Mouse (Mus musculus): ENCODE data around the gene Zc3h7b. TPM values are rescaled to one million over a fixed set of nuclear protein-coding genes. Genes with fewer than 3 reads are reported as not detected.
A peak's percentile ranks its signal among the peaks of the same experiment; 100 is the strongest.

Zc3h7b gene
- total and polyA plus RNA-seq, 3 experiments = 30.9 to 74.9 (median 65.5) TPM

DNA sequence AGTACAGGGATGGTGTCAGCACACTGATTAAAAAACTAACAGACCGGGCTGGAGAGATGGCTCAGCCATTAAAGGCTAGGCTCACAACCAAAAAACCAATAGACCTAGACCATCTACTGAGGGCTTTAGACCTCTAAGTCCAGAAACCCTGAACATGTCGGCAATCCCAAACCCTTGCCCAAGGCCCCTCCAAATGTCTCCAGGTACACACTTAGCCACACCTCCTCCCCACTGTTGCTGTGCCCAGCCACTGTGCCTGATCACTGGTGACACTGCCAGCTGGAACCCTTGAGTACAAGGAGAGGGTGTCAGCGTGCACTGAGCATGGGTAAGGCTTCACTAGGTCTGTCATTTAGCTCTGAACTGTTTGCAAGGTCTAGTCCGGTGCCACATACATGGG is 53.6 kb downstream of the Zc3h7b start:
- DNase-seq = no peak
- Histone ChIP-seq H3K36me3 (ENCODE audit: control insufficient read depth, insufficient read depth, low read length) (no peaks in the 10 kb centered on the region), H3K27me3 (ENCODE audit: control insufficient read depth, insufficient read depth, low read length) (no peaks in the 10 kb centered on the region), H3K79me2 (replicated peaks; ENCODE audit: control insufficient read depth, insufficient read depth, low read length) (no peaks in the 10 kb centered on the region), H3K4me1 (ENCODE audit: control insufficient read depth, insufficient read depth, low read length) (peaks cover 3% of the 10 kb centered on the region), H3K9ac (ENCODE audit: low read depth, low read length) (no peak overlapping the region), H3K27ac (no peak overlapping the region), H3K4me3 (no peak overlapping the region)
- 67% methylated on average over 4 of the region's 4 CpGs for WGBS
- intact Hi-C loops (cut with DNase I) = no loop called here
- no peak for TF ChIP-seq POLR2A (IDR thresholded peaks at IDR 0.05; ENCODE audit: insufficient read depth, low read depth, low read length)
- TF ChIP-seq CTCF (IDR thresholded peaks at IDR 0.05) = no peak
- 0 out of 2 replicates have a peak, but pooled peaks have one; percentile 24 for TF ChIP-seq EP300 (IDR thresholded peaks at IDR 0.05; ENCODE audit: insufficient read depth, low read depth, low read length)

- intact Hi-C loops (cut with DNase I) = no loop called here
- WGBS = 68% methylated on average over 3 of the region's 3 CpGs
Observed at GRCm38 (mm10) chr15:81800391-81800790, 55.5 kb downstream of the Zc3h7b start.

GRCm38 (mm10) chr15:81802001-81802890 is 57.4 kb downstream of the Zc3h7b start, which contains the start of gene Tef:
Gene Tef, plus strand, starts transcription at chr15:81802421.
- Histone ChIP-seq H3K4me1 (ENCODE audit: control insufficient read depth, insufficient read depth, low read length) (peaks cover 20% of the 10 kb centered on the region), H3K4me3 (peak within 1 kb of the TSS; percentile 59), H3K27ac (peak within 1 kb of the TSS; percentile 86), H3K9ac (ENCODE audit: low read depth, low read length) (peak within 1 kb of the TSS; percentile 81), H3K79me2 (replicated peaks; ENCODE audit: control insufficient read depth, insufficient read depth, low read length) (no peaks in the 10 kb centered on the region), H3K27me3 (ENCODE audit: control insufficient read depth, insufficient read depth, low read length) (no peaks in the 10 kb centered on the region), H3K36me3 (ENCODE audit: control insufficient read depth, insufficient read depth, low read length) (peaks cover 18% of the 10 kb centered on the region)
- DNase-seq = peak; percentile 100
- 10% methylated on average over 19 of the region's 19 CpGs for WGBS
- intact Hi-C loops (cut with DNase I) = no loop called here
- TF ChIP-seq CTCF (IDR thresholded peaks at IDR 0.05) (peak; percentile 60), POLR2A (IDR thresholded peaks at IDR 0.05; ENCODE audit: insufficient read depth, low read depth, low read length) (peak; percentile 95), EP300 (IDR thresholded peaks at IDR 0.05; ENCODE audit: insufficient read depth, low read depth, low read length) (peak; percentile 96)

More at GRCm38 (mm10) chr15:81800391-81800790, 55.5 kb downstream of the Zc3h7b start:
- H3K4me1 ChIP-seq (ENCODE audit: control insufficient read depth, insufficient read depth, low read length) = peaks cover 12% of the 10 kb centered on the region
- H3K27ac ChIP-seq = no peak overlapping the region
- peaks cover 8% of the 10 kb centered on the region for H3K36me3 ChIP-seq (ENCODE audit: control insufficient read depth, insufficient read depth, low read length)
- no peak for DNase-seq
- no peak overlapping the region for H3K4me3 ChIP-seq
- H3K79me2 ChIP-seq (replicated peaks; ENCODE audit: control insufficient read depth, insufficient read depth, low read length) = no peaks in the 10 kb centered on the region
- no peaks in the 10 kb centered on the region for H3K27me3 ChIP-seq (ENCODE audit: control insufficient read depth, insufficient read depth, low read length)
- H3K9ac ChIP-seq (ENCODE audit: low read depth, low read length) = no peak overlapping the region
- no peak for TF ChIP-seq EP300 (IDR thresholded peaks at IDR 0.05; ENCODE audit: insufficient read depth, low read depth, low read length)
- TF ChIP-seq POLR2A (IDR thresholded peaks at IDR 0.05; ENCODE audit: insufficient read depth, low read depth, low read length) = no peak
- TF ChIP-seq CTCF (IDR thresholded peaks at IDR 0.05) = no peak

- H3K9ac ChIP-seq (ENCODE audit: low read depth, low read length) = peak overlapping the region; percentile 81
- H3K4me1 ChIP-seq (ENCODE audit: control insufficient read depth, insufficient read depth, low read length) = peaks cover 24% of the 10 kb centered on the region
- H3K36me3 ChIP-seq (ENCODE audit: control insufficient read depth, insufficient read depth, low read length) = peaks cover 18% of the 10 kb centered on the region
- peak overlapping the region; percentile 59 for H3K4me3 ChIP-seq
- intact Hi-C loops (cut with DNase I) = no loop called here
- WGBS = 13% methylated on average over 8 of the region's 8 CpGs
- H3K27ac ChIP-seq = peak overlapping the region; percentile 86
- H3K79me2 ChIP-seq (replicated peaks; ENCODE audit: control insufficient read depth, insufficient read depth, low read length) = no peaks in the 10 kb centered on the region
- no peaks in the 10 kb centered on the region for H3K27me3 ChIP-seq (ENCODE audit: control insufficient read depth, insufficient read depth, low read length)
- DNase-seq = no peak
- TF ChIP-seq POLR2A (IDR thresholded peaks at IDR 0.05; ENCODE audit: insufficient read depth, low read depth, low read length) (no peak), CTCF (IDR thresholded peaks at IDR 0.05) (no peak), EP300 (IDR thresholded peaks at IDR 0.05; ENCODE audit: insufficient read depth, low read depth, low read length) (peak; percentile 77; the same call in 1 of the 2 replicates)
Observed at GRCm38 (mm10) chr15:81802941-81803351, 58.1 kb downstream of the Zc3h7b start.

- Histone ChIP-seq H3K27ac (peak overlapping the region; percentile 86), H3K36me3 (ENCODE audit: control insufficient read depth, insufficient read depth, low read length) (peaks cover 18% of the 10 kb centered on the region), H3K27me3 (ENCODE audit: control insufficient read depth, insufficient read depth, low read length) (no peaks in the 10 kb centered on the region), H3K9ac (ENCODE audit: low read depth, low read length) (peak overlapping the region; percentile 81), H3K79me2 (replicated peaks; ENCODE audit: control insufficient read depth, insufficient read depth, low read length) (no peaks in the 10 kb centered on the region), H3K4me3 (peak overlapping the region; percentile 59), H3K4me1 (ENCODE audit: control insufficient read depth, insufficient read depth, low read length) (peaks cover 24% of the 10 kb centered on the region)
- 56% methylated on average over 4 of the region's 4 CpGs for WGBS
- TF ChIP-seq CTCF (IDR thresholded peaks at IDR 0.05) (no peak), EP300 (IDR thresholded peaks at IDR 0.05; ENCODE audit: insufficient read depth, low read depth, low read length) (no peak), POLR2A (IDR thresholded peaks at IDR 0.05; ENCODE audit: insufficient read depth, low read depth, low read length) (no peak)
- no peak for DNase-seq
- intact Hi-C loops (cut with DNase I) = no loop called here
Observed at GRCm38 (mm10) chr15:81803425-81803951, 58.6 kb downstream of the Zc3h7b start.

Measured in heart, adult 2 months (tissue).